Mouse (Mus musculus) cortical plate, adult 2 months (tissue): ENCODE data around the gene Chchd5.

Experiments used
- CTCF ChIP-seq: fragments of 200-500 bp; IDR thresholded peaks from 2 replicates; pipeline ENCODE4 v1.5.1; 2011; ENCODE audit warnings: mild to moderate bottlenecking, control low read depth, low read length; ENCODE audit not compliant: insufficient read depth; ENCODE audit errors: extremely low read depth
- POLR2A ChIP-seq: fragments of 200-500 bp; IDR thresholded peaks from 2 replicates; pipeline ENCODE4 v1.6.1; 2011; ENCODE audit warnings: mild to moderate bottlenecking, low read length, control low read depth; ENCODE audit not compliant: insufficient read depth; ENCODE audit errors: extremely low read depth

GRCm38 (mm10) chr2:129118061-129118460 lies 11.4 kb upstream of the Chchd5 start:
- no peak for TF ChIP-seq POLR2A
- TF ChIP-seq CTCF, result no peak
